Mouse (Mus musculus) gastrocnemius, postnatal 25 days (tissue): Measurements from ENCODE around the gene Ptprb. TPM values are rescaled to one million over a fixed set of nuclear protein-coding genes. Genes with fewer than 3 reads are reported as not detected.

Experiments used
- DNase-seq: peaks from one replicate; pipeline ENCODE4 v3.0.0; 2022
- total RNA-seq, 2 experiments: library from RNA; stranded (reverse); gene quantifications; 1 replicate in 1 of 2; 2 replicates in 1 of 2; pipeline ENCODE4 v1.2.3; 2021

The Ptprb gene
- total RNA-seq, 2 experiments from 2014 or later, result 30.2 to 35.0 TPM

GRCm38 (mm10) chr10:116376853-116377252 lies 101.5 kb downstream of the Ptprb start:
- no peak for DNase-seq

GRCm38 (mm10) chr10:116382826-116383685 lies 107.7 kb downstream of the Ptprb start:
- no peak for DNase-seq

GRCm38 (mm10) chr10:116384401-116384800 lies 109.1 kb downstream of the Ptprb start:
- no peak for DNase-seq

DNA sequence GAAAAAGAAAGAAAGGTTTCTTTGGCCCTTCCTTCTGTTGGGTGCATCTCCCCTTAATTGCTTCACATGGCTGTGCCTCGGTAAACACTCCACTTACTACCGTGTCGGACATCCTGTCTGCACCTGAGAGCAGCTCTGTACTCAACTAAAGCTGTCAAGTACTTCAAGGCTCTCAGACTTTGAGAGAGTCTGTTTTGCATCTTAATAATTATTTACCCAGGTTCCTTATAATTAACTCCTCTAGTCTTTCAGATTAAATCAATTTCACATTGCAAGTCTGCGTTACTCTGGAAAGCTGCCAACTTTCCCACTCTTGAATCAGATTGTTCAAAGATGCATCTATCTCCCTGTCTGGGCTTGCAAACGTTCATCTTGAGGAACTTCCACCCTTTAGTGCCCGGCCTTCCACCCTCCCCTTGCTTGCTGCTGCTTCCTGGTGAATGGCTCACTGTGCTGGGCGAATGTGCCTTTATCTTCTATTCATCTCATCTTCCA lies 111.1 kb downstream of the Ptprb start:
- DNase-seq, result no peak

GRCm38 (mm10) chr10:116388840-116389239 lies 113.5 kb downstream of the Ptprb start:
- DNase-seq, result no peak

DNA sequence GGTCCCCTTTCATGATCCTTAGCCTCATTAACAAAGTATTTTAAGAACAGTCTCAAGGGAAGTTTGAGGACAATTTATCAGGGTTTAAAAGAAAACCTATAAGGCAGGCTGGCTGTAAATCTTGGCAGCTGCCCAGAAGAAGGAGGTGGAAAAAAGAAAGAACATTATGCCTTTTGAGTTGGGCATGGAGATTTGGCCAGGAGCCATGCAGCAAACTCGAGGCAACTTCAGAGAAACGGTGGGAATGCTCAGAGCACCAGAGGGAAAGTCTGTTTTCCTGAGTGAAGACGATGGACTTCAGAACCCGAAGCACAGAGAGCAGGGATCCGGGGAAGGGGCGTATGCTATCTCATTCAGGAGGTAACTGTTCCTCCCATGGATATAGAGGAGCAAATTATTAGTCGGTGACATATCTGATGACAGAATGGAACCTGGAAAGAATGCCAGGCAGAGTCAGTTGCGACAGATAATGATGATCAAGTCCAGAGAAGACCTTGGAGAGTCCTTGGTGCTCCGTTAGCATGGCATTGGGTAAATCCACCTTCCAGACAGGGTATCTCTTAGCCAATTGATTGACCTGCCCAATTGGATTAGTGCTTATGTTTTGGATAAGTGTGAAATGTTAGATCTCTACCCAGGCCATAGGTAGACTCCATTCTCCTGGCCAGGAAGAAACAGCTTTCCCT lies 118.6 kb downstream of the Ptprb start:
- no peak for DNase-seq

DNA sequence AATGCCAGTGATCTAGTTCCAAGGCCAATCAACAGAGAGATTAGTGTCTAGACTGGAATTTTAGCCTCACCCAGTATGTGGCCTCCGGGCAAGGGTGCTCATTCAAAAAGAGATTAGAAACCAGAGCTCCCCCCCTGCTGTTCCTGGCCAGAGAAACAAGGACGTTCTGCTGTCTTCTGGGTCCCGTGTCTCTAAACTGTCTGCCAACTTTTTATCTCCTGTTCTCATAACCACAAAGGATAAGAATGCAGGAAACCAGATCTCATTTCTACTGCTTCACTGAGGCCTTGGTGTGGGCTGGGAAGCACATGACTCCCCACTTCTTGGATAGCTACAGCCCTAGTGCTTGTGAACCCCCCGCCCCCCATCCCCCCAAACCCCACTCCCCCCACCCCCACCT lies 119.3 kb downstream of the Ptprb start:
- DNase-seq, result no peak

- DNase-seq, result no peak
Observed at GRCm38 (mm10) chr10:116396279-116396678, 121.0 kb downstream of the Ptprb start.

DNA sequence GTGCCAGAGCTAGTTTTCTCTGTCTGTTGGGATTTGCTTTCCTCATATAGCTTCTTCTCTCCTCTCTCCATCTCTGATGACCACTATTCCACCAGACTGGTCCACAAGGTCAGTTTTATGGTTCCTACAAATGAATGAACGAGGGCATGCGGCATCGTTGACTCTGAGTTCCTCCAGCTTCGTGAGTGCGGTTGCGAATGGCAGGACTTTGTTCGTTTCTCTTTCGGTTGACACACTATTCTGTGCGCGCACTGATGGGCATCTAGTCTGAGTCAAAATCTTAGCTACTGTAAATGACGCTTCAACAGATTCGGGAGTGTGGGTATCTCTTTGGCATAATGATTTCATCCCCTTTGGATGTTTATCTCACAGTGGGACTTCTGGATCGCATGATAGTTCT lies 121.6 kb downstream of the Ptprb start:
- DNase-seq, result no peak

GRCm38 (mm10) chr10:116397573-116397972 lies 122.2 kb downstream of the Ptprb start:
- DNase-seq, result no peak

GRCm38 (mm10) chr10:116397973-116398372 lies 122.7 kb downstream of the Ptprb start:
- DNase-seq, result no peak

DNA sequence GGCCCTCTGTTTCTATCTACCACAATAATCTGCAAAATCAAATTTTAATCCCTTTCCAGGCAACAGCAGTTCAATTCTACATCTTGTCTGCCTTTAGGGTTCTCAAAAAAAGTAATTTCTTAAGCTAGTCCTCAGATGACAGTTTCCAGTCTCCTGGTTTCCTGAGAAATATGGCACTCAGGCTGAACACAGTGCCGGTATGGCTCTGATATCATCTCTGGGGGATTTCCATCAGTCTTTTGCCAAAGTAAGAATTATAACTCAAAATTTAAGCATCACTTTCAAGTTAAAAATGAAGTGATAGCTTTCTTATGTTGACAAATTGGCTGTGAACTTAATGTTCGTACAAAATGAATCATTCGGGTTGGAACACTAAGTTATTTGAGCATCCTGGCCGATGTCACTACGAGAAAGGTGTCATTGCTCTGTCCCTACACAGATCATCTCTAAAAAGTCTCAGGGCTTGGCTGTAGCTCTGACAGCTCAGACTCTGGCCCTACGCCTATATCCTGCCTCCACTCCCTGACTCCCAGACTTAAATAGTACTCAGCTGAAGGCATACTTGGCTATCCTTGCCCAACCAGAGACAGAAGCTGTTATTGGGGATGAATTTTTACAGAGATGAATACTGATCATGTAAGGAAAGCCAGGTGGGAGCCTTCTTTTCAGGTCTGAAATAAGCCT lies 127.6 kb downstream of the Ptprb start:
- no peak for DNase-seq

DNA sequence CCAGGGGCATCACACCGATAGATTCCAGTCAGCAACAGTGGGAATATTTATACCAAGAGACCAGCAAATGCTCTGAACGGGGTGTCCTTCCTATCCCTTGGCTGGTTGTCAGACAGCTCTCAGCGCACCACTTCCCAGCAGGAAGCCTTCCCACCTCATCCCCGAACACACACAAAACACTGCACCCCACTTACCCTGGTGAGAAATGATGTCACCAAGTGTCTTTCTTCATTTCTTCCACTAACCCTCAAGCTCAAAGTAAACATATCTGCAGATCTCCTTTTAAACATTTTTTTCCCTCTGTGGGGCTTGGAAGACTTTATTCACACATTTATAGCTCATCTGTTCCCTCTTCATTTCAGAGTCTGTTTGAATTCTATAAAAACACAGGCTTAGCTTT lies 128.4 kb downstream of the Ptprb start:
- no peak for DNase-seq

GRCm38 (mm10) chr10:116405011-116405410 lies 129.7 kb downstream of the Ptprb start:
- DNase-seq, result no peak

DNA sequence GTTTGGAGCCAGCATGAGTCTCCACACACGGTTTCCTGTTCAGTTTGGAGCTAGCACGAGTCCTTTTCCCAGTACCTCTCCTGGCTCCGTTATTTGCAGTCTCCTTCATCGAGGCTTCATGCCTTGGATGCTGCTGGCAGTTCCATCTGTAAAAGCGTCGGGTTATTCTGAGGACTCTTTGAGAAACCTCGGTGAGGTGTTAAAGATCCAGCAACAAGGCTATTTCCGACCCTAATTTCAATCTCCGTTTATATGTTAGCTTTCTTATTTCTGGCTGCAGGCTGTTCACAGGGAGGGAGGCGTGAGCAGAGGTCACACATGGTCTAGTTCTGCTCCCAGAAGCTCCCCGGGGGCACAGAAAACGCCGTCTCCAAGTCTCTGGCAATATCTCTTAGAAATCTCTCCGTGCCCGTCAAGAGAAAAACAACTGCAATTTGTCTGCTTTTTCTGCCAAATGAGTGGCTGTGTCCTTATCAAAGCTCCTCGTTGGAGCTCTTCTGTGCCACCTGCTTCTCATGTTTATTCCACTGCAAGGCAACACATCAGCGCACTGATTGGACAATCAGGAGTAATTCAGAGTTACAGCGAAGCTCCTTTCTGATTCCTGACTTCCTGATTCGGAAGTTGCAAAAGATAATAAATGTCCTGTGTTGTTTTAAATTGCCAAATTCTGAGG lies 132.5 kb downstream of the Ptprb start:
- no peak for DNase-seq

GRCm38 (mm10) chr10:116410826-116411225 lies 135.5 kb downstream of the Ptprb start:
- DNase-seq, result no peak

- no peak for DNase-seq
Observed at GRCm38 (mm10) chr10:116416142-116416541, 140.8 kb downstream of the Ptprb start.

GRCm38 (mm10) chr10:116416726-116417125 lies 141.4 kb downstream of the Ptprb start:
- DNase-seq, result no peak

DNA sequence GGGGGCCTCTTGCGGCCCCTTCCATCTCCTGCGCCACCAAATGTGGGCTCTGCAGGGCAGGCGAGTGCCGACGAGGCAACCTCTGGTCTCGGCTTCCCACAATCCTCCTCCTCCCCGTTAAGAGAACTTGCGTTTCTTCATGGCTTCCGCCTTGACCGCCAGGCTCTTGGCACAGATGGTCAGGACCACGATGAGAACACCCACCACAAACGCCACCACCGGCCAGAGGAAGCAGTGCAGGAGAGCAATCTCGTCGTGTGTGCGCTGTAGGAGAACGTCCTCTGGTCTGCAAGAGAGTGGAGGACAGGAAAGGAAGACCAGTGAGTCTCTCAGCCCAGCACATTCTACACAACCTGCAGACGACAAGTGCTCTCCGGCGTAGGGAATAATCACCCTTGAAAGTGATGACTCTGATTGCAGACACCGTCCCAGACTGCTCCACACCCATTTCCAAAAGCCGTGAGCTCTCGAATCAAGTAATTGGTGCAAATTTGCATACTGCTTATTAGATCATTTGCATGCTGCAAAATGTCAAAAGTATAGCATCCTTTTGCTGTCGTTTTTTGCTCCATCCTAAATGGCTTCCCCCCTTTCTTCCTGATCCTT lies 142.9 kb downstream of the Ptprb start:
- no peak for DNase-seq

DNA sequence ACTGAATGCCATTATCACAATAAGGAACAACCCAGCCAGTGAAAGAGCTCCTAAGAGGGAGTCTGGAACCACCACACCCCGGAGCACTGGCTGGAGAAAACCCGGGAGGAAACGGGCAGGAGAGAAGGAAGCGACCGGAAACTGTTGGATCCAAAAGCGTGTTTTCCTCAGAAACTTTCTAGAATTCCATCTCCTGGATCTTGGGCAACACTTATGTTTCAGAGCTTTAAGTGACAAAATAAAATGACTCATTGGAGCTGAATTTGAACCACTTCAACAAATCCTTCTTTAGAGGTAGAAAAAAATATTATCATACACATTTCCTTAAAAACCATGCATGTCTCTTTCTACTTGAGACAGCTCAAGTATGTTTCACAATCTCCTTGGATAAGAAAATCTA lies 145.7 kb downstream of the Ptprb start:
- DNase-seq, result no peak

- no peak for DNase-seq
Observed at GRCm38 (mm10) chr10:116422551-116422950, 147.2 kb downstream of the Ptprb start.

DNA sequence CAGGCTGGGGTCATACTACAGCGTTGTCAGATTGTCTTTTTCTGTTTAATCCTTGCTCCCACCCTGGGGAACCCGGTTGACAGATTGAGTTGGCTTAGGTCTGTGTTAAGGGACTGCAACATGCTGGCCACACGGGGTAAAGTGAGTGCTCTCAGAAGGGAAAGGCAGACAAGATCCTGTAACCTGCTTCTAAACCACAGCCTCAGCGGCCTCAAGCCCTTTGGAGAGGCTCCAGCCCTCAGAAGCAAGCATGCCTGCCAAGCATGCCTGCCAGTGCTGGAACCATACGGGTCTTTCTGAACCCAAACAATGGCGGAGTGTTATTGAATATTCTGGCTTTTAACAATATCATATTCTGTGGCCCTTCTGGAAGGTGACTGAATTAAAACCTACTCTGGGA lies 149.6 kb downstream of the Ptprb start:
- no peak for DNase-seq
